Mouse (Mus musculus) G1E (cell line): Measurements from ENCODE around the gene Basp1.

Source experiments
- CTCF ChIP-seq: IDR thresholded peaks from 2 replicates; pipeline ENCODE4 v1.5.1; 2012; ENCODE audit warnings: low read depth, low read length, inconsistent platforms, mixed read lengths
- GATA1 ChIP-seq: IDR thresholded peaks from 2 replicates; pipeline ENCODE4 v1.6.1; 2012; ENCODE audit warnings: borderline replicate concordance, low read length, inconsistent platforms, mixed read lengths
- GATA2 ChIP-seq: IDR thresholded peaks from 2 replicates; pipeline ENCODE4 v1.6.1; 2012; ENCODE audit warnings: low read depth, low read length, inconsistent platforms, borderline replicate concordance
- TAL1 ChIP-seq: conservative IDR thresholded peaks from 2 replicates; pipeline ENCODE4 v1.6.1; 2012; ENCODE audit warnings: low read depth, low read length, inconsistent platforms, mixed read lengths

- TF ChIP-seq CTCF (no peak), TAL1 (no peak), GATA2 (no peak), GATA1 (no peak)
Measured at GRCm38 (mm10) chr15:25395912-25396590, 17.5 kb downstream of the Basp1 start.
